Mouse (Mus musculus) cerebellum, postnatal 36 days (tissue): Measurements from ENCODE around the gene I830077J02Rik.
"Not testable (repeated sequence)": the region's sequence is repeated elsewhere in the genome, so short reads cannot be mapped to it uniquely, and the experiment has no call there.

Experiments used
- DNase-seq, 2 experiments: peaks; one replicate each; pipeline ENCODE4 v3.0.0; 2021 to 2022; ENCODE audit warnings: mixed read lengths in 2 of 2

Gene I830077J02Rik

DNA sequence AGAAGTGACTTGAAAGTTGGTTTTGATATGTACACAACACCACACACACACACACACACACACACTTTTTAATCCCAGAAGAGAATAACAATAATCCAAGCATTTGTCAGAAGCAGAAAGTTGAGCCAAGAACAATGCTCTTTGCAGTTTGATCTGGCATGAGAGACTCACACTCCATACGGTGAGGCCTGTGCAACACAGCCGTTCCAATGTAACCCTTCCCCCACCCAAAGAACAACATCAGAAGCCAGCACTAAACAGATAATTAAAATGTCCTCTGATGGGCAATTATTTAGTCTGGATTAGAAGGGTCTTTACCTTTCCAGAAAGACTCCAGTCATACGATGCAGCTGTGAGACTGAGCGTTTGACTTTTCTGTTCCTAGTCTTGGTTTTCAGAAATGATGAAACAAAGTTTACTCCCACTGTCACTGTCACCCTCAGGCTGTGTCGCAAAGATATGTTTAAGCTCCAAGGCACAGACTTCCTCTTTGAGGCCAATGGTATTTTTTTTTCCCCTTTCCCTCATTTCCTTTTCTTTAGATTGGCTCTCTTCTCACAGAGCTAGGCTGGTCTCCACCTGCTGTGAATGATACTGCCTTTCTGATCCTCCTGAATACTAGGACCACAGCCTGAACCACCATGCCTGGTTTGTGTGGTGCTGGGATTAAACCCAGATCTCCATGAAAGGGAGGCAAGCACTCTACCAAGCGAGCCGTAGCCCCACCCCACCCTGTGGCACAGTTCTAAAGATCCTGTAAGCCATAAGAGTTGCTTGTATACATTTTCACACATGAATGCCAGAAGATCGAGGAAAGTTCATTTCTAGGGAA lies at the start of gene I830077J02Rik:
Gene I830077J02Rik, minus strand, starts transcription at position 425 of the 832 bp plus-strand sequence.
- no peak for DNase-seq

DNA sequence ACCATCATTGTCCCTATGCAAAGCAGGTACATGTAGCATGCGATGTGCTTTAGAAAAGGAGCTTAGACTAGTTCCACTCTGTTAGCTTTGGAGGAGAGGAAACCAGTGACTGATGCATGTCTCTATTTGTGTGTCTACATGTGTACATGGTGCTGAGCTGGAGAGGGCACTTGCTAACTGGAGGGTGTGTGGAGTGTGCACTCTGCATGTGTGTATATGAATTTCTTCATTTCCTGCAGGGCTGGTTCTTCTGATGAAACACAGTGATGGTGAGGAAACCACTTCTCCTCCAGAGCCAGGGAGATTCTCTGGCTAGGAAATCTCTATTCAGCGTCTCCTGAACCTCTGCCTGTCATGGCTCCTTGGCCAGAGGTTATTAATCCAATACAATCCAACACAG lies 41.7 kb upstream of the I830077J02Rik start:
- no peak for DNase-seq

DNA sequence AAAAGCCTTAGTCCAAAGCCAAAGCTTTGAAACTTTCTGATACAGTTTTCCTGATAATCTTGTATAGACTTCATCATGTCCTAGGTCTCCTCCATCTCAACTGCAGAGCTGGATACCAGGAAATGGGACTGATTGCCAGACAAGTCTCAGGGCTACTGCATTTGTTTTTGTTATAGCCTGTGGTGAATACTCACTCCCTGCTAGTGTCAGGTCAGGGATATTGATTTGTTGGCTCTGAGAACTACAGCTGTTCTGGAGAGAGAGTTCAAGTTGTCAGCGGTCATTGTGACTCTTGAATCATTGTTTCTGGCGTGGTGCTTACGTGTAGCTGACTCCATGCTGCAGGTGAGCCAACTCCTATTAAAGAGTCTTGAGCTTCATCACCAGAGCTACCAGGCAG lies 40.9 kb upstream of the I830077J02Rik start, which contains the start of gene Ovgp1:
Gene Ovgp1, plus strand, starts transcription at position 301 of the 400 bp plus-strand sequence.
- no peak for DNase-seq

DNA sequence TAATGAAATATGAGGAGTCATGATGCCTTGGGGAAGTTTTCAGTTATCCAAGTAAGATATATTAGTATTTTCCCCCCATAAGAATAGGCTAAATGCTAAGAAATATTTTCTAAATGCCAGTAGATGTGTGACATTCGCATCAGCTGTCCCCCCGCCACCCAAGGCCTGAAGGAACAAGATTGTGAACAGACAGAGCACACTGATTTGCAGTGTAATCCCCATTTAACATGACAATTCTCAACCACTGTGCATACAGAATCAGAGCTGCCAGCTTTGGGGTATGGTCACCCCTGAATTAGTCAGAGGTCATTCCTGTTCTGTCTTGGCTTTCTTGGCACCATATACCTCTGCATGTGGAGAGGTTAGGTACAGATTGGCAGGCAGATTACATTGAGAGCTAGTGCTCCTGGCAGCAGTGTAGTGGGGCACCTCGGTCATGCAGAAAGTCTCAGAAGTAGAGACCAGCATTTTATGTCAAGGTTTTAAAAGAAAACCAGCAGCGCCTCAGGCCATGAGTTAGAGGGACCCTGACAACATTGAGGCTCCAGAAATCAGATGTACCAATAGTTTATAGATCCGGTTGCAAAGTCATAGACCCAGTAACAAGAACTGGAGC lies 39.5 kb upstream of the I830077J02Rik start:
- no peak for DNase-seq

DNA sequence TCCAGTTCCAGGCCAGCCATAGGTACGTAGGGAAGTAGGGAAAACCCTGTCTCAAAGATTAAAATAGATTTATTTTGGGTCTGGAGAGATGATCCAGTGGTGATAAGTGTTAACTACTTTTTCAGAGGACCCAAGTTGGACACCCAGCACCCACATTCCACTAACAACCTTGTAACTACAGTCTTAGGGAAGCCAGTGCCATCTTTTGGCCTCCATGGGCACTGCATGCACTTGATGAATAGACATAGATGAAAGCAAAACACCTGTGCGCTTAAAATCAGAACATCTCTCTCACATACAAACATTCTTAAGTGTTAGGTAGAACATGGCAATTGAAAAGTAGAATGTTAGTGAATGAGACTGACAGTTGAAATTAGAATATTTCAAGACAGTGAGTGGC lies 28.2 kb upstream of the I830077J02Rik start:
- no peak for DNase-seq

DNA sequence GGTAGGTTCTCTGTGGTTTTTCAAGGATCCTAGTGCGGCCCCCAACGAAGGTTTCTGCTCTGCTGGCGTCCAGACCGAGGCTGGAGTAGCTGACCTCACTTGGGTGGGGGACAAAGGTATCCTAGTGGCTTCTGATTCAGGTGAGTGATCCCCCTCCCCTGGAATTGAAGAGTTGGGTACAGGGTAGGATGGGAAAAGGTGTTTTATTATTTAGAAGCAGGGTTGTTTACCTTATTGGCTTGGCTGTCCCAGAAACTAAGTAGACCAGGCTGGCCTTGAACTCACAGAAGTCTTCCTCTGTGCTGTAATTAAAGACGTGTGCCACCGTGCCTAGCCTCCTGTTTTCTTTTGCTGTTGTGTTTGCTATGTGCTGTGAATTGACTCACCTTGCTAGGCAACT lies 27.5 kb upstream of the I830077J02Rik start, which contains the start of gene Atp5f1:
Gene Atp5f1, minus strand, starts transcription at position 101 of the 400 bp plus-strand sequence.
- DNase-seq = no peak

DNA sequence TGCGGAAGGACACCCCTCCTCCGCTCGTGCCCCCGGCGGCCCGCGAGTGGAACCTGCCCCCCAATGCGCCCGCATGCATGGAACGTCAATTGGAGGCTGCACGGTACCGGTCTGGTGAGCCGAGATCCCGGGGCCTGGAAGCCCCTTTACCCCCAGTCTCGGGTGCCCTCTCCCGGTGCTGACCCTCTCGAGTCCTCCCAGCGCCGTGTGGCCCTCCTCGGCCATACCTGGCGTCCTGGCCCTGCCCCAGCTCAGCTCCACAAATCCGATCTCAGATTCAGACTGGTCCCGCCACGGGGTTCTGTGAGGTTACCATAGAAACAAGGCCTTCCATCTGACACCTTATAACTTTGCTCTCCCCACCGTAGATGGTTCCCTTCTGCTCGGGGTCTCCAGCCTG lies 27.1 kb upstream of the I830077J02Rik start:
- no peak for DNase-seq

DNA sequence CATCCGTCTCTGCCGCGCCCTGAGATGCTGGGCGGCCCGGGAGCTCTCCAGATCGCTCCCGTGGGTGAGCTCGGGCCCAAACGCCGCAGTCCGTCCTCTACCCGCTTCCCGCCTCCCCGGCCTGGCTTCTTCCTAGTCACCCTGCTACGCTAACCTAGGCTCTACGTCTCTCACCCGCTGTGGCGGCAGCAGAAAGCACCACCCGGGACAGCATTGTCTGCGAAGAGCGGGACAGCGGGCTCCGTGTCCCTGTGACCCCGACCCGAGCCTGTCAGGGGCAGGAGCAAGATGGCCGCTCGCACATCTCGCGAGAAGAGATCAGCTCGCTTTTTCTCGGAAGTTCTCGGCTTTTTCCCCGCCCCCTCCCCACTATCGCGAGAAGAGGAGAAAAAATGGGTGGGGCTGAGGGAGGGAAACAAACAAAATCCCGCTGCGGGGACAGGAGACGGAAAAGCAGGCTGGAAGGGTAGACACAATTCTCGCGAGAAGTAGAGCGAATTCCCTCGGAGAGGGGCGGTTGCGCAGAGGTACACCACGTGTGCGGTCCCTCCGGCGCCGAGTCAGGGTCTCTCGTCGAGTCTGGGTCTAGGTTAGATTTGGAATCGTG lies 26.6 kb upstream of the I830077J02Rik start, which contains the start of gene Wdr77:
Gene Wdr77, plus strand, starts transcription at position 396 of the 607 bp plus-strand sequence.
- DNase-seq = peak; percentile 95 to 96

DNA sequence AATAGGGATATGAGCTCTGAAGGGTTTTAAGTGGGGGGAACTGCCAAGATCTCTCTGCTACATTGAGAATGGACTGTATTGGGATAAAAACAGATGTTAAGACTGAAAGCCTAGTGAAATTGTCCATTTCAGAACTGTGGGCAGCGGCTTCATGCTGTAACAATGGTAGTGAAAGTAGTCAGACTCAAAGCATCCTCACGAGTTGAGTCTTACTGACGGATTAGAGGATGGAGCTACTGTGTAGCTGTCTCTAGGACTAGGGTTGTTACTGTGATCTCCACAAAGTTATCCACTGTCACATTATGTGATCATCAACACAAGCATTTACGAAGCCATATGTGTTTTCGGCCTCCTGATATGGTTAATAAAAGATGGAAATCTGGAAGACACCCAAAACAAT lies 25.7 kb upstream of the I830077J02Rik start:
- DNase-seq = no peak

DNA sequence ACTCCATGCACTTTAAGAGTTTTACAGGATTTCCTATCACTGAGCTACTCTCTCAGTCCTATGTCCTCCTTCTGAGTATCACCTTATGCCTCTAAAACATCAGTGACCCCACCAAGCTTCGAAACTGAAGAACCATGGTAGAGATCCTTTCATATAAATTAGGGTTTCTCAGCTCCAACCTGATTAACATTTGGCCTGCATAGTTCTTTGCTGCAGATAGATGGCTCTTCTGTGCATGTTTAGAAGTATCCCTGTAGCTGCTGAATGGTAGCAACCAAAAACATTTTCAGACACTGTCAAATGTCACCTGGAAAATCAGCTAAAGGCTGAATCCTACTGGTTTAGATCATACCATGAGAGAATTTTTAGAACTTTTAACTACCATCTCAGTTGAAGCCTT lies 24.8 kb upstream of the I830077J02Rik start:
- no peak for DNase-seq

DNA sequence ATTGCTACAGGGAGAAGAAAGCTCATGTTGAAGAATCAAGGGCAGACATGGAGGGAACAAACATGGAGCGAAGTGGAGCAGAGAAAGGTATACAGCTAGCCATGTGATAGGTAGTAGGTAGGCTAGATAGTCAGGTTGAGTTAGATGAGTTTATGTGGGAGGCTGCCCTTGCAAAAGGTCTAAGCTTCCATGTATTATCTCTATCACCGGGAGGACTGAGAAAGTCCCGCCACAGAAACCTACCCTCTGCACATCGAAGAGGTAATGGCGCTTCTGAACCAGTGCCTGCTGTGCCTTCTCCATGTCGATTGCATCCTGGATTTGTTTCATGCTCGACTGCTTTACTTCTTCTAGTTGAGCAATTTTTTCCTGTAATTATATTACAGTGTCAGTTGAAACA lies 18.9 kb upstream of the I830077J02Rik start:
- DNase-seq = no peak

DNA sequence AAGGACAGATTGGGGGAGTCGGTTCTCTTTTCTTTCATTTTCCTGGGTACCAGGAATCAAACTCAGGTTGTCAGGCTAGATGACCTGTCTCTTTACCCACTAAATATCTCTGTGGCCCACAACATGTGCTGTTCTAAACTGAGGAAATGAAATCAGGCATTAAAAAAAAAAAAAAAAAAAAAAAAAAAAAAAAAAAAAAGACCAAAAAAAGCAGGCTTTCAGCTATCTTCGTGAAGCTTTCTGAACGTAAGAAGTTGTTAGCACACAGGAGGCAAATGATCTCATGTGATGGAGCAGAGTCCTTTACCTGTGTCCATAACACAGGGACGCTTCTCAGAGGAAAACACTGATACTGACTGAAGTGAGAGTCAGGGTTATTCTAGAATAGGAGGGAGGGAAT lies 3.6 kb upstream of the I830077J02Rik start:
- no peak for DNase-seq

DNA sequence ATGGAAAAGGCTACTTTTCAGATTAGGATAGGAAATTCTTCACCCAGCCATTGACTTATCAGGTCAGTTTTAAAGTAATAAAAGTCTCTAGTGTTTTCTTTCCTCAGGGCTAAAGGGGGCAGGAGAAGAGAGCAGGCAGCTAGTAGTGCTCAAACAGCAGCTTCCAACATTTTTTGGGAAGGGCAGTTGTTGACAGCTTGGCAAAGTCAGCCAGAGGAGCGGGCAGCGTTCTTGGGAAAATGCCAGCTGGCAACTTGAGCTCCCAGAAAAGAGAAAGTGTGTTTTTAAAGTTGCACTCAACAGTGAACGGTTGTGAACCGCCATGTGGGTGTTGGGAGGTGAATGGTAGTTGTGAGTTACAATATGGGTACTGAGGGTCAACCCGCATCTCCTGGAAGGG lies 2.6 kb upstream of the I830077J02Rik start:
- DNase-seq = no peak

DNA sequence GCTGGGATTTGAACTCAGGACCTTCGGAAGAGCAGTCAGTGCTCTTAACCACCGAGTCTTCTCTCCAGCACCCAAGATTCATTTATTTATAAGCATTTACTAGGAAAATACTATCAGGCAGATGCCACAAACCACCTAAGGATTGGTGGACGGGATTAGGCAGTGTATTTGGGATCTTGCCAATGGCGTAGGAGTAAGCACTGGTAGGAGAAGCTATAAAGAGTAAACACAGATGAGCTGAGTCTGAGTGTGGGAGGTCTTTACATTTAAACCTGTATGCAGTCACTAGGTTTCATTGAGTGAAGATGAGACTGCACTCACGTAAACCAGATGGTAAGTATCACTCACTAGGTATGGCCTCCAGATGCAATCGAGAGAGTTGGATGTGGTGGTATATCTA lies 1.5 kb upstream of the I830077J02Rik start:
- no peak for DNase-seq

DNA sequence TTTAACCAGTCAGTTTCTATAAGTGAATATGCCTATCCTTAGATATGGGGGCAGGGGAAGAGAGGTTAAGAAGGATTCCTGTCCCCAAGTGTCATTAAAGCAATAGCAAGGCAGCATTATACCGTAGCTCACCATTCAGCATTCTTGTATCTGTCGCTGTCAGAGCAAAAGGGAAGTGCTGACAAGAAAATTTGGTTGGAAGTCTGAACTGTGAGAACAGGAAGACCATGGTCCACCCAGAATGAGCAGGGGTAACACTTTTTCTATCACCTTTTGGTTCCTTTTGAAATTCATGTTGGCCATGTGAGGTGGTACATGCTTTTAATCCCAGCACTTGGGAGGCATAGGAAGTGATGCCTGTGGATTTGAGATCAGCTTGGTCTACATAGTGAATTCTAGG lies 1.4 kb downstream of the I830077J02Rik start:
- no peak for DNase-seq

DNA sequence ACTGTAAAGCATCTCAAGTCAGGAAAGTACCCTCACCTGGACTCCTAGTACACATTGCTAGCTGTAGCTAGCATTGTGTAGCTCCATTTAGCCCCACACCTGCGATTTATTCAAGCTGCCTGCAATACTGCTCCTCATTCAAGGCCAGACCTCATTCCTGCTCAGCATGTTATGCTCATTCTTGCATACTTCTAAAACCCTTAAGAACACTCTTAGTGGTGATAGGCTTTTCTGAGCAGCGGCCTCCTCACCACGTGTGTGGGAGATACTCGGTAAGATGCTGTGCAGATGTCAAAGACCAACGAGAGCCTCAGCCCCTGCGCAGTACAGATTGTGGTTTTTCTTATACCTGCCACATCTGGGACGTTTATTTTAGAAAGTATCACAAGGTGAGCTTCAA lies 2.6 kb downstream of the I830077J02Rik start:
- no peak for DNase-seq

DNA sequence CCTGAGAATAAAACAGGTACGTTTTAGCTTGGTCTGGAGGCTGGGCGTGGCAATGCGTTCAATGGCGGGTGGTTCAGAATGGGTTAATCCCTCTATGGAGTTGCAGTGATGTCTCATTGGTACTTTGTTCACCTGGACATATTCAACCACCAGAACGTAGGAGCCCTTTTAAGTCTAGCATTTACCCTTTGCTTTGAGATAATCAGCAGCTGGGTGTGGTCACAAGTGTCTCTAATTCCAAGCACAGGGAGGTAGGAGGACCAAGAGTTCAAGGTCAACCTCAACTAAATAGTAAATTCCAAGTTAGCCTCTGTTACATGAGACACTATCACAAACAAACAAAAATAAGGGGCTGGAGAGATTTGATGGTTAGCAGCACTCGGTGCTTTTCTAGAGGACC lies 3.7 kb downstream of the I830077J02Rik start:
- DNase-seq = no peak

DNA sequence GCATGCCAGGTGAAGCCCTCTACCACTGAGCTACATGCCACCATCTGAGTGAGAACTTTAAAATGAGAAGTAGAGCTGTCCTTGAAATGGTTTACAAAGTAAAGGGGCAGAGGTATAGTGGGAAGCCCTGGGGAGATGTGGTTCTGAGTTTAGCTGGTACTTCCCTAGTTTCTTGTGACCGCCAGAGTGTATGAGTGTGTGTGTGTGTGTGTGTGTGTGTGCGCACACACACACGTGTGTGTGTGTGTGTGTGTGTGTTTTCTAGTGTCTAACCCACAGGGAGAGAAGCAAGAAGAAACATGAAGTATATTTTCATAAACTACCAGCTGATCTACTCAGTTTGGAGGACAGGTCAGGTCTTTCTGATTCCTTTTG lies 4.3 kb downstream of the I830077J02Rik start:
- DNase-seq = no peak

DNA sequence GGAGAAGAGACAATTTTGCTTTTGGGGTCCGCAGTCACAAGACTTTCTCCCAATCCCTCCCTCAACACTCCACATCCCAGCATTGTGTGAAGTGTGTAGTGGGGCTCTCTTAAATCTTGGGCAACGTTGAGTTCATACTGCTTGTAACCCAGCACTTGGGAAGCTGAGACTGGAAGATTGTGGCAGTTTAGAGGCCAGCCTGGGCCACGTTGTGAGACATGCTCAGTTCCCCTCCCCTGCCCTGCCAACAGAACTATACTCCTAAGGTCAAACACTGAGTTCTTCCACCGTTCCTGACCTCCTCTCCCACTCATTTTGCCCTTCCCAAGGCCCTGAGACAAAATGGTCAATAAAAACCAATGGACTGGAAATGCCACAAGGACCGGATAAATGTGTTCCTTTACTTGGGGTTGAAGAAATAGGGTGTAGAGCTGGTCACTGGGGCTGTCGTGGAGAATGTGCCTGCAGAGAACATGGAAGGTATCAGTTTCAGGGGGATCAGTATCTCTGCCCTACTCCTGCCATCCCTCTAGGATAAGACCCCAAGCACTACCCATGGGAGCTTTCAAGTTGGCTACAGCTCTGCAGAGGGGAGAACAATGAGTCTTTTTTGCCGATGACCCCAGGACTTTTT lies 4.8 kb downstream of the I830077J02Rik start:
- no peak for DNase-seq

DNA sequence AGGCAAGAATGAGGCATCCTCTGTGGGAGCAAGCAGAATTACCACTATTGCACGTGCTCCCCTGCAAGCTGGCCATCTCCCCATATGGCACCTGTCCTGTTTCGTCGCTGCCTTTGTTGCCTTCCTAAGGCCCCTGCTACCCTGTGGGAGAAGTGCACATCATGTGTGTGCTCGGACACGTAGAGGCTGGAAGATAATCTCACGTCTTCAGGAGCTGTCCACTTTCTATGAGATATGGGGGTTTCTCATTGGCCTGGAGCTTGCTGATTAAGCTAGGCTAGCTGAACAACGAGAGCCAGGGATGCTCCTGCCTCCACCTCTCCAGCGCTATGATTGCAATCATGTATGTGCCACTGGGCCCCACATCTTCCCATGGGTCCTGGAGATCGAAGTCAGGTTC lies 7.8 kb downstream of the I830077J02Rik start:
- no peak for DNase-seq

DNA sequence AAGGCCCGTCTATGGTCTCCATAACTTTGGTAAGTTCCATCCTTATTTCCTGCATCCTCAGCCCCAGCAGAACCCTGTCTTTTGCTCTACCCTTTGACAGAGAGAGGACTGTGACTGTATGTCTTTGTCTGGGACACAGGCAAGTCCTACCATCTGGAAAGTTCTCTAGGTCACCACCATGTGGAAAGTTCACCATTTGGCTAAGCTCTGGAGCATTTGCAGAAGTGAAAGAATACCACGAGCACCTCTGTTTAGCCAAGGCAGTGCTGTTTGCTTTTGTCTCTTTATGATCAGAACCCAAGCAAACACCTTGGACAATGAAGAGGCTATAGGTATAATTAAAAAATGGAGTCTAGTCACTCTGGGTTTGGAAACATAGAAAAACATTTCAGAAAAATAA lies 10.5 kb downstream of the I830077J02Rik start:
- DNase-seq = no peak

DNA sequence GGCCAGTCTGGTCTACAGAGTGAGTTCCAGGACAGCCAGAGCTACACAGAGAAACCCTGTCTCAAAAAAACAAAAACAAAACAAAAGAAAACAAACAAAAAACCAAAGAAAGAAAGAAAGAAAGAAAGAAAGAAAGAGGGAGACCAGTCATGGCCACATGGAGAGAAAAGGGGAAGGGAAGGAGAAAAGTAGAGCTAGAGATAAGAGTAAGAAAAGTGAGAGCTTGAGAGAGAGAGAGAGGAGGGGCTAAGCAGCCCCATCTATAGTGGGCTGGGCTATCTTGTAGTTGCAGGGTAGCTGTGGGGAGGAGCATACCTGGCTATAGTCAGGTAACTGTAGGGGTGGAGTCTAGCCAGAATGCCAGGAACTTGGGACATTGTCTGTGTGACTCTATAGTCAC lies 11.7 kb downstream of the I830077J02Rik start:
- DNase-seq = not testable (repeated sequence)

DNA sequence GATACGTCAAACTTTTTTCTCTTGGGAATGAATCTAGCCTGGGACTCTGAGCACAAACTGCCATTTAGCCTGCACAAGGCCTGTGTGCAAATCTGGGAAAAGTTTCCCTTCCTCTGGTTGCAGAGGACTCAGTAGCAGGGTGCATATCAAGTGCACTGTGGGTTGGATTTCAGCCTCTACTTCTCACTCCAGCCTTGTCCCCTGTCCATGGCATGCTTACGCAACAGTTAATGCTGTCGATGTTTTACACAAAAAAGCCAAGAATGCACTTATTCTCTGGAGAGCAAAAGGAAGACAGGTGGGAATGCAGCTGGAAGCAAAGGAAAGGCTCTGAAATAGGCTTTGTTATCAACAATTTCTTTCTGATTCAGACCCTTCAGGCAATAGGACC lies 14.1 kb downstream of the I830077J02Rik start:
- DNase-seq = no peak
